Mouse (Mus musculus): ENCODE measurements around the gene Olfr734. TPM values are rescaled to one million over a fixed set of nuclear protein-coding genes. Genes with fewer than 3 reads are reported as not detected.

Olfr734 gene
- polyA plus RNA-seq, 1 experiment from 2014 or later, result not detected

Other genes with a start within 250 kb of the Olfr734 start
- not detected in 2 replicates for gene Olfr726, start 235.8 kb downstream of the Olfr734 start, polyA plus RNA-seq (2014; fragmentation: Nextera tagmentation; extraction: Ambion mirVana)
- gene Olfr727, start 203.6 kb downstream of the Olfr734 start, polyA plus RNA-seq (2014; fragmentation: Nextera tagmentation; extraction: Ambion mirVana), result not detected in 2 replicates
- gene Olfr728, start 184.1 kb downstream of the Olfr734 start, polyA plus RNA-seq (2014; fragmentation: Nextera tagmentation; extraction: Ambion mirVana), result not detected in 2 replicates
- not detected in 2 replicates for gene Olfr729, start 173.9 kb downstream of the Olfr734 start, polyA plus RNA-seq (2014; fragmentation: Nextera tagmentation; extraction: Ambion mirVana)
- gene Olfr730, start 138.6 kb downstream of the Olfr734 start, polyA plus RNA-seq (2014; fragmentation: Nextera tagmentation; extraction: Ambion mirVana), result not detected in 2 replicates
- gene Olfr731, start 84.9 kb downstream of the Olfr734 start, polyA plus RNA-seq (2014; fragmentation: Nextera tagmentation; extraction: Ambion mirVana), result not detected in 2 replicates
- not detected in 2 replicates for gene Olfr732, start 42.6 kb downstream of the Olfr734 start, polyA plus RNA-seq (2014; fragmentation: Nextera tagmentation; extraction: Ambion mirVana)
- not detected in 2 replicates for gene Olfr733, start 25.2 kb downstream of the Olfr734 start, polyA plus RNA-seq (2014; fragmentation: Nextera tagmentation; extraction: Ambion mirVana)
- gene Olfr735, start 22.1 kb upstream of the Olfr734 start, polyA plus RNA-seq (2014; fragmentation: Nextera tagmentation; extraction: Ambion mirVana), result not detected in 2 replicates
- gene Tlr11, start 31.2 kb upstream of the Olfr734 start, polyA plus RNA-seq (2014; fragmentation: Nextera tagmentation; extraction: Ambion mirVana), result not detected in 2 replicates
- gene Olfr736, start 54.4 kb upstream of the Olfr734 start, polyA plus RNA-seq (2014; fragmentation: Nextera tagmentation; extraction: Ambion mirVana), result not detected in 2 replicates
- gene Olfr738, start 80.8 kb upstream of the Olfr734 start, polyA plus RNA-seq (2014; fragmentation: Nextera tagmentation; extraction: Ambion mirVana), result not detected in 2 replicates
- not detected in 2 replicates for gene Olfr739, start 91.9 kb upstream of the Olfr734 start, polyA plus RNA-seq (2014; fragmentation: Nextera tagmentation; extraction: Ambion mirVana)
- gene Olfr740, start 118.8 kb upstream of the Olfr734 start, polyA plus RNA-seq (2014; fragmentation: Nextera tagmentation; extraction: Ambion mirVana), result not detected in 2 replicates
- gene Olfr741, start 146.0 kb upstream of the Olfr734 start, polyA plus RNA-seq (2014; fragmentation: Nextera tagmentation; extraction: Ambion mirVana), result not detected in 2 replicates
- not detected in 2 replicates for gene Olfr742, start 176.8 kb upstream of the Olfr734 start, polyA plus RNA-seq (2014; fragmentation: Nextera tagmentation; extraction: Ambion mirVana)
- gene Olfr743, start 195.1 kb upstream of the Olfr734 start, polyA plus RNA-seq (2014; fragmentation: Nextera tagmentation; extraction: Ambion mirVana), result not detected in 2 replicates

All from intestine, embryonic 14.5 days (tissue).